Mouse (Mus musculus) layer of hippocampus, adult 9-11 months (tissue): ENCODE data around the gene Zfp428.
"Not testable (repeated sequence)": the region's sequence is repeated elsewhere in the genome, so short reads cannot be mapped to it uniquely, and the experiment has no call there.

Experiments used
- DNase-seq: peaks from one replicate; pipeline ENCODE4 v3.0.0; 2022

Gene Zfp428

GRCm38 (mm10) chr7:24481474-24482207, 25.2 kb upstream of the Zfp428 start, which contains the start of gene Cadm4:
Cadm4 (plus strand) TSS chr7:24482023.
- DNase-seq, result peak; percentile 87

DNA sequence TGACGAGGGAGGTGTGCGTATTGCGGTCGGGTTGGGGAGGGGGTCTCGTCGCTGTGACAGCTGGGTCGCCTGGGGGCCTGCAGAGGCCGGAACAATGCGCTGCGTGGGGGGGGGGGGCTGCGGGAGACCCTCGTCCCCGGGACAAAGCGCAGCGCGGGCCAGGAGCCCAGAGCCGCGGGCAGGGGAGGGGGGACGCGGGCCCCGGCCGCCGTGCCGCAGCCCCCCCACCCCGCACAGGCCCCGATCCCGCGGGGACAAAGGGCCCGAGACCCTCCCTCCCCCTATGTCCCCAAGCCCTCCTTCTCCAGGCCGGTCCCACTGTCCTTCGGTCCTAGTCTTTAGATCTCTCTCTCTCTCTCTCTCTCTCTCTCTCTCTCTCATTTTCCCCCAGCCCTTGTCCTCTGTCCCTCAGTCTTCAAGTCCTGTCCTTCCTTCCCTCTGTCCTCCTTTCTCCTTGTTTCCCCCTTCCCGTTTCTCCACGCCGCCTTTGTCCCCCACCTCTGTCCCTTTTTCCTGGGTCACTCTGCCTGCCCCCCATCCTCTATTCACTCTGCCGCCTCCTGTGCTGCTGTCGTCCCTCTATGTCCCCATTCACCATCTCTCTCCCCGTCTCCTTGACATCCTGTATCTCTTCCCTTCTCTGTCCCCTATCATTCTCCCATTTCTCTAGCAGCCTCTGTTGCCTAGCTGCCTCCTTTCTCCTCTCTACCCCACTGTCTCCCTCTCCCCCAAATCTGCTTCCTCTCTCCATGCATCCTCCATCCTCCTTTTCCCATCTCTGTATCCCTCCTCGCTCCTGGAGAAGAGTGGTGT, 24.4 kb upstream of the Zfp428 start:
- DNase-seq, result no peak

DNA sequence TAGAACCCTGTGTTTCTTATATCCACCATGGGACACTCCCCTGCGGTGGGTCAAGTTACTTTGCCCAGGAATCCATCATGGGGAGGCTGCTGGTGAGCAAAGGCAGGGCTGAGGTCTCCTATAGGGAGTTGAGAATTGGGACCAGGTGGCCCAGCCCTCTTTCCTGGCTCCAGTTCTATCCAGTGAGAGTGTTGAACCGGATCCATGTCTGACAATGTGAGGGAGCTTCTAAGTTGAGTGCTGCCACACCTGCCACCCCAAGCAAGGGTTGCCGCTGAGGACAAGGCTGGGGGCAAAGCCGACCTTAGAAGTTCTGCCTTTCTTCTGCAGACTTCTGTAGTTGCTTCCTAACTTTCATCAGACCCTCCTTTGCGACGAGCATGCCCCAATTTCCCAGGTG, 23.5 kb upstream of the Zfp428 start:
- DNase-seq, result not testable (repeated sequence)

DNA sequence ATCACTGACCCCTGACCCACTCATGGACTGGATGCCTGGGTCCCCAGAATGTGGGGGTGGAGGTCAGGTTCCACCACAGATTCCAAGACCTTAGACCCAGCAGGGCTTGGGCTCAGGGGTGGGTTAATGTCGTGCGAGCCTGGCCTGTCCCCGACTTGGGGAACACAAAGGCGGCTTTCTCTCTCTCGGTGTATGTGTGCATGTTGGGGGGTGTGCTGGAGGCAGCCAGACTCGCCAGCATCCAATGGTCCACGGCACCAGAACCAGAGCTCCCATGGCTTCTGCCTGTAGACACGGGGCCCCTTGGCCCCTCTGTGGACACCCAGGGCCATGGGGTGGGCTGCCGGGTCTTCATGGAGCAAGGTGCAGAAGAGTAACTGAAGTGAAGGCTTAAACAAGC, 21.3 kb upstream of the Zfp428 start:
- DNase-seq, result peak; percentile 47

- no peak for DNase-seq
Observed at GRCm38 (mm10) chr7:24486654-24487130, 20.1 kb upstream of the Zfp428 start.

DNA sequence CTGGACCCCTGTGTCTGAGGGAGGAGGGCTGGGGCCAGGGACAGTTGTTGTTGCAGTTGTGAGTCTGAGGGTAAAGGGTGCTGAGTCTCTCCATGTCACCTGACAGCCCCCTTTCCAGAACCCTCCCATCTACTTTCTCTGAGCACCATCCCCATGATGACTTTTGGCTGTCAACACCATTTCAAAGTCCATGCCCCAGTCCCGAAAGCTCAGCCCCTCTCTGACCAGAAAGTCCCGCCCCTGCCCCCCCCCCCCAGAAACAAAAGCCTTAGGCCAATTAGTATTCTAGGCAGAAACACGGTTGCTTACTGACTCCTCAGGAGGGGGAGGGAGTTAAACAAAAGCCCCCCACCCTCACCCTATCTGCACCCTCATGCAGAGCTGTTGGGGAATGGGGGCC, 19.4 kb upstream of the Zfp428 start:
- no peak for DNase-seq

- DNase-seq, result no peak
Observed at GRCm38 (mm10) chr7:24488303-24488702, 18.5 kb upstream of the Zfp428 start.

DNA sequence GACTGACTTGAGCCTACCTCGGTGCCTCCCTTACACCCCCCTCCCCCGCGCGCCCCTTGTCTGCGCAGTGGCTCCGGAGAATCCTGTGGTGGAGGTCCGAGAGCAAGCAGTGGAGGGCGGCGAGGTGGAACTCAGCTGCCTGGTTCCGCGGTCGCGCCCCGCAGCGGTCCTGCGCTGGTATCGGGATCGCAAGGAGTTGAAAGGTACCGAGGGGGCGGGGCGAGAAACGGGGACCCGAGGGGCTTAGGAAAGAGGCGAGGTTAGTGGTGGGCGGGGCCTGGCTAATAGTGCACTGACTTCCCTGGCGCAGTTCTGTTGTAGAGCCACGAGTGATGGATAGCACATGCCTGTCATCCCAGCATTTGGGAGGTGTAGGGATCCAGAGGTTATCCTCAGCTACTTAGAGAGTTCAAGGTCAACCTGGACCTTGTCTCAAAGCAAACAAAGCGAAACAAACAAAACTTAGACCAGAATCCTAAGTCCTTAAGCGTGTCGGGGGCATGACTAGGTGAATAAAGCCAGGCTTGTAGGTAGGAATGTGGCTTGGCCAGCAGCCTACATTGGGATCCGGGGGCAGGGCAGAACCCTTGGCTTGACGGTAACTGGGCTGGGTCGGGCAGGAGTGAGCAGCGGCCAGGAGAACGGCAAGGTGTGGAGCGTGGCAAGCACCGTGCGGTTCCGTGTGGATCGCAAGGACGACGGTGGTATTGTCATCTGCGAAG, 6.8 kb upstream of the Zfp428 start:
- no peak for DNase-seq

GRCm38 (mm10) chr7:24500929-24501328, 5.9 kb upstream of the Zfp428 start:
- no peak for DNase-seq

GRCm38 (mm10) chr7:24501492-24501891, 5.3 kb upstream of the Zfp428 start:
- DNase-seq, result no peak

DNA sequence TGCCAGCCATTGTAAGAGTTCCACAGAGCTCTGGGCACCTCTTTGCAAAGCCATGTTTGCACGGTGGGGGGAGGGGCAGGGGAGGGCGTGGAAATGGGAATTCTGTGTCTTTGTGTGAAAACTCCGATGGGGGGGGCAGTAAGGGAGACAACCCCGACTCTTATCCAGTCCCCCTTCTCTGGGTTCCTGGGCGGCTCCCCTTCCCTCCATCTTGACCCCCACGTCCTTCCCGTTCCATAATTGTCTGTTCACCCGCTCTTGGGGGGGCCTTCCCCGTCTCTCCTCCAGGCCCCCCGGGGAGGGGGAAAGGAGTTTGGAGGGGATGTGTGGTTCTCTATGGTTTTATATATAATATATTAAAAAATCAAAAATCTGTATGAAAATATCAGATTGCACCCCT, 2.8 kb upstream of the Zfp428 start:
- DNase-seq, result no peak

DNA sequence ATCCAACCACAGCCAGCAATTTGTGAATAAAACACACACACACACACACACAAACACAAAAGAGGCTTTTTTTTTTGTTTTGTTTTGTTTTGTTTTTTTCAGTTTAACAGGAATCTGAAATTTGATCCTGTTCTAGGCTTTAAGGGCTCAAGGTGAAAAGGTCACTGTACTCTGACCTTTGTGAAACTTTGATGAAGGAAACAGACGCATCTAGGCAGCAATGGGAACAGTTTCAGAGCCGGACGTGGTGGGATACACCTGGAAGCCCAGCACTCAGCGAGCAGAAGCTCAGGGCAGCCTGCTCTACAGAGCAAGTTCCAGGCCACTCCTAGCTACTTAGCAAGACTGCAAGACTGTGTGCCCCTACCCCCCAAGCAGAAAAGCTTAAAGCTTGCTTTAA, 1.9 kb upstream of the Zfp428 start:
- DNase-seq, result no peak

GRCm38 (mm10) chr7:24505447-24506064, 1.2 kb upstream of the Zfp428 start:
- no peak for DNase-seq

GRCm38 (mm10) chr7:24506065-24506459, 744 bp upstream of the Zfp428 start:
- DNase-seq, result no peak

DNA sequence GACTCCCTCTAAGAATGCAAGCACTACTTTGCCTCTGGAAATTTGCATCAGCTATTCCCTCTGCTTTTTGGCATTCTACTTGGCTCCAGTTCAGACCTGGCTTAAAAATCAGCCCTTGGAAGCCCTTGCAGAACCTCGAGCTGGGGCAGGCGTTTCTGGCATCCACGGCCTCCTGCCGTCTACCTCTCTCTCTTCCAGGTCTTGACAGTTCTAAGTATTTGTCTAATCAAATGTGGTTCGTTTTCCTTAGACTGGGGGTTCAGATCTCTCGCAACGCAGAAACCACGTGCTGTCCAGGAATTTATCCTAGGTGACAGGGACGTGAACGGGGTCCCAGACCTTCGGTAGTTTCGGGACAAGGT, 349 bp upstream of the Zfp428 start:
- peak; percentile 60 for DNase-seq

DNA sequence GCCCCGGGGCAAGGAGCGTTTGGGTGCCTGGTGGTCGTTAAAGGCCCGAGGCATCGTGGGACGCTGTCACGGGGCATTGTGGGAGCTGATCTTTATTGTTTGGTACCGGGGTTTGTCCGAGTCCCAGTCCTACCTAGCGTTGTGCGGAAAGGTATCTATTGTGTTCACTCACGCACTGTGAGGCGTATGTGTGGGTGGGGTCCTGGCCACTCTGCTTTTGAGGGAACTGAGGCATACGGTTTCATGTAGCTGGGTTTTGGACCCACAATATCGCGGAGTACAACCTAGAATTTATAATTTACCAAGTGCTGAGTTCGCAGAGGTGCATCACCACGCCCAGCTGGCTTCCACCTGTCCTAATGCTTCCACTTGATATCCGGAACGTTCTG, 914 bp downstream of the Zfp428 start:
- no peak for DNase-seq

- no peak for DNase-seq
Observed at GRCm38 (mm10) chr7:24512355-24512754, 5.5 kb downstream of the Zfp428 start, which contains the start of gene AC161166.1. AC161166.1 (minus strand) TSS chr7:24512455.

- DNase-seq, result not testable (repeated sequence)
Observed at GRCm38 (mm10) chr7:24516319-24516718, 9.5 kb downstream of the Zfp428 start.

- DNase-seq, result no peak
Observed at GRCm38 (mm10) chr7:24517077-24517476, 10.3 kb downstream of the Zfp428 start.

- peak; percentile 79 for DNase-seq
Observed at GRCm38 (mm10) chr7:24517654-24518053, 10.8 kb downstream of the Zfp428 start.

- no peak for DNase-seq
Observed at GRCm38 (mm10) chr7:24519130-24519529, 12.3 kb downstream of the Zfp428 start.

GRCm38 (mm10) chr7:24520054-24520453, 13.2 kb downstream of the Zfp428 start:
- DNase-seq, result not testable (repeated sequence)

- DNase-seq, result no peak
Observed at GRCm38 (mm10) chr7:24522805-24523204, 16.0 kb downstream of the Zfp428 start.
